Mouse (Mus musculus) ZHBTc4 (cell line): ENCODE data around the gene Gpr39.

ENCODE experiments used
- DNase-seq: peaks from one replicate; pipeline ENCODE4 v3.0.0-alpha.2; 2011; ENCODE audit warnings: low read depth, low spot score

Gene Gpr39

DNA sequence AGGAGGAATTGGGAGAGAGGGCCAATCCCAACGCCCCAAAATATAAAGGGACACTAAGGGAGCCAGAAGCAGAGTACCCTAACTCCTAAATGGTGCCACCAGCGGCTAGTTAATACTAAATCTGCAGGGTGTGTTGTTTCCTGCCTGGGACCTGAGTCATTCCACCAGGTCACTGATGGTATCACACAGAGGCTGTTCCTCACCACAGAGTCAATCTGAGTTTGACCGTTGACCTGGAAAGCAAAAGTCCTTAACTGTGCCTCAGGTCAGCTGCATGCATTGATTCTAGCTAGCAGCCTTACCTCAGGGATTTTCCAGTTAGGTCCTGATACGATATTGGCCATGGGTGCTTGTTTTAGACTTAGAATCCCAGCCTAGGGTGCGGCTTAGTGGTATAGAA lies 17.5 kb downstream of the Gpr39 start:
- DNase-seq = no peak

- DNase-seq = no peak
These were observed 24.4 kb downstream of the Gpr39 start for GRCm38 (mm10) chr1:125701101-125701590.

DNA sequence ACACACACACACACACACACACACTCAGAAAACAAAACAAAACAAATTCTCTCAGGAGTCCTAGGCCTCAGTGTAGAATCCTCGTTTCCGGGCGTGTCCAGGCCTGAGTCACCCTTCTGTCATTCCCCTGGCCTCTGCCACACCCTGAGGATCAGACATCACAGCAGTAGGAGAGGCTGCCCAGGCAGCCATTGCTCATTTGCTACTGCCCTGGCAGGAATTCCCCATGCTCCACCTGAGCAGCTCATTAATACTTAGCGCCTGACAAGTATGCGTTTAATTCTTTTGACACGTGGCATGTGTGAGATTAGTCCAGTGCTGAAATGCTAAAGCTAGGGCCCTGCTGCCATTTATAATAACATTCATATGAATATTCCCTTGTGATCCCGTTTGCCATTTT lies 25.0 kb downstream of the Gpr39 start:
- DNase-seq = peak; percentile 28

- DNase-seq = no peak
These were observed 25.5 kb downstream of the Gpr39 start for GRCm38 (mm10) chr1:125702326-125702725.

DNA sequence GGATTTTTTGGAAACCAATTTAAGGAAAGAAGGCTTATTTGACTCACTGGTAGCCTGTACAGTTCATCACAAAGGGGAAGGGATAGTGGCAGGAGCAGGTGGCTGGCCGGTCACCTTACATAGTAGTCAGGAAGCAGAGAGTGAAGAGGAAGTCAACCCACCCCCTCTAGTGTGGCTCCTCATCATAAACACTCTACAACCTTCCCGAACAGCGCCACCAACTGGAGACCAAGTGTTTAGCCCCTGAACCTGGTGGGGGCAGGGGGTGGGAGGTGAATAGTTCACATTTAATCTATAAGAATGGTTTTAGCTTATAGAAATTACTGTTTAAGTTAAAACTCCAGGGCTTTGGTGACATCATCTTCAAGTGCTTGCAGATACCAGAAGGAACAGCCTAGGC lies 28.6 kb downstream of the Gpr39 start:
- peak; percentile 62 for DNase-seq

GRCm38 (mm10) chr1:125715286-125715685 lies 38.5 kb downstream of the Gpr39 start:
- peak; percentile 85 for DNase-seq

DNA sequence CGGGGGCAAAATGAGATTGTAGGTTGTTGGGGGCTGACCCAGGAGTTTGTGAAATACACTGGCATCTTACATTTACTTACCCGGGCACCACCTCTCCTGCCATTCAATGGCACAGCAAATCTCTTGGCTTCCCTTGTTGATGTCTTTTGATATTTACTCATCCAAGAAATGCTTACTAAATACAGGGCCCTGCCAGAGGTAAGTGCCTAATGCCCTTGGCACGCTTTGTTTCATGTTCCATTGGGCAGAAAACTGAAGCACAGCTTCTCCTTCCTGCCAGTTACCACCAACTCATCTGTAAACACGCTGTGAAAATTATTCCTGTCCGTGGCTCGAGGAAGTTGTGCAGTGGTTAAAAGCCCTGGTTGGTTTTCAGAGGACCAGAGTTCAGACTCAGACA lies 39.4 kb downstream of the Gpr39 start:
- no peak for DNase-seq

- no peak for DNase-seq
These were observed 41.1 kb downstream of the Gpr39 start for GRCm38 (mm10) chr1:125717906-125718305.

GRCm38 (mm10) chr1:125719127-125719526 lies 42.3 kb downstream of the Gpr39 start:
- DNase-seq = no peak

DNA sequence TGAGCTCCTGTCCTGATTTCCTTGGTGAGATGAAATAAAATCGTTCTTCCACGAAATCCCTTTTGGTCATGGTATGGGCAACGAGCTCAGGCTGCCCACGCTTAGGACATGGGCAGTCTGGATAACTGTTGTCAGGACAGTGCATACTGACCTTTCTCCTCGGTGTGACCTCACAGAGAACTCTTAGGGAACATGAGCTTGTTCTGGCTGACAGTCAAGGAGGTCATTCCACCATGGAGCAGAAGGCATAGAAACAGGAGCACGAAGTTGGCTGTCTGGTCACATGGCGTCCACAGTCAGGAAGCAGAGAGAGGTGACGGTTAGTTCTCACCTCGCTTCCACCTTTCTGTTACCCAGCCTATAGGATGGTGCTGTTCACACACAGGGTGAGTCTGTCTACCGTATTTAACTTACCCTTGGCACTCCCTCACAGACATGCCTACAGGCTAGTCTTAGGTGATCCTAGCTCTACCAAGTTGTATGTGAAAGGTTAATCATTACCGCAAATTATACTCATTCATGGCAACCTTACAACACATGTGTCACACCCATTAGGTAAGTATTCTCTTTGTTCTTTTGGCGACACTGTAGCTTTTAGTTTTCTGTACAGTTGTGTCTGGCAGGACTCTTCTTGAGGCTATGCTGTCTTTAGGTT lies 44.4 kb downstream of the Gpr39 start:
- DNase-seq = no peak

GRCm38 (mm10) chr1:125724304-125724703 lies 47.5 kb downstream of the Gpr39 start:
- no peak for DNase-seq

GRCm38 (mm10) chr1:125729025-125729565 lies 52.3 kb downstream of the Gpr39 start:
- DNase-seq = no peak

GRCm38 (mm10) chr1:125729731-125730536 lies 53.1 kb downstream of the Gpr39 start:
- peak; percentile 93 for DNase-seq

- DNase-seq = no peak
These were observed 53.7 kb downstream of the Gpr39 start for GRCm38 (mm10) chr1:125730537-125730880.

DNA sequence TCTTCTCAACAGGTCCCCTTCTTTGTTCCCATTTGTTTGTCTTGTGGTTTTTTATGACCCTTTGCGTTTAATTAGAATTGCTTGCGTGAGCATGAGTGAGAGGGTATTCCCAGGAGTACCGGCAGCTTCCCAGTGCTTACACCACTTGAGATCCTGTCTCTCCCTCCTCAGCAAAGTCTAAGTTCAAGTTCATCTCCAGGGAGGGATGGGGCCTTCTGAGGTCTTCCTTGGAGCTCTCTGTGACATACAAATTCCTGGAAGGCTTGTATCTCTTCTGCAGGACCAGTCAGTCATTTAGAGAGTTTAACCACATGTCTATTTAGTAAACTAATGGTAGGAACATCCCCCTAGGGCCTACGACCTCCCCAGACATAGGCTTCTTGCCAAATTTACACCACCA lies 55.1 kb downstream of the Gpr39 start:
- no peak for DNase-seq

GRCm38 (mm10) chr1:125744766-125745165 lies 68.0 kb downstream of the Gpr39 start:
- peak; percentile 82 for DNase-seq

DNA sequence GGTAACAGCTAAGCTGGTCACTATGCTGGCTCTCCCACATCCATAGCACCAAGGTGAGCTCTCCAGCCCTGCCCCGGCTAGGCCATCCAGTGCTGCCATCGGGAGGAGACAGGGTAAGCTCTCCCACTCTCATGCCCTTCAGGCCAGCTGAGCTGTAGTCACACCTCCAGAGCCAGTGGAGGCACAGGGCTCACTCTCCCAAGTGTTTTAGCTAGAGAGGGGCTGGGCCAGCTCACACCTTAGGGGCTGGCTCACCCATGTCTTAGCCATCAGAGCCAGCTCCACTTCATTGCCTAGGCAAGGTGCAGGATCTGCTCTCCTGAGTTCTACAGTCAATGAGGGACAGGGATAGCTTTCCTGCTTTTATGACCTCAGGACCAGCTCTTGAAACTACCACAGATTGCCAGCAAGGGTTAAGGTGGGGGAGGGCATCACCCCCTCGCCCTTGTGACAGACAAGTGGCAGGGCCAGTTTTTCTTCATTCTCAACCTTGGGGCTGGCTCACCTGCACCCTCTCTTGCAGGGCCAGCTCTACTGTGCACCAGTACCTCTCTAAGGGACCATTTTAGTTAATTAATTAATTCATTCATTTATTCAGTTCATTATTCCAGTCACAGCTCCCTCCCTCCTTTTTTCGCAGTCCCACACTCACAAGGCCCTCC lies 78.7 kb downstream of the Gpr39 start:
- DNase-seq = no peak

DNA sequence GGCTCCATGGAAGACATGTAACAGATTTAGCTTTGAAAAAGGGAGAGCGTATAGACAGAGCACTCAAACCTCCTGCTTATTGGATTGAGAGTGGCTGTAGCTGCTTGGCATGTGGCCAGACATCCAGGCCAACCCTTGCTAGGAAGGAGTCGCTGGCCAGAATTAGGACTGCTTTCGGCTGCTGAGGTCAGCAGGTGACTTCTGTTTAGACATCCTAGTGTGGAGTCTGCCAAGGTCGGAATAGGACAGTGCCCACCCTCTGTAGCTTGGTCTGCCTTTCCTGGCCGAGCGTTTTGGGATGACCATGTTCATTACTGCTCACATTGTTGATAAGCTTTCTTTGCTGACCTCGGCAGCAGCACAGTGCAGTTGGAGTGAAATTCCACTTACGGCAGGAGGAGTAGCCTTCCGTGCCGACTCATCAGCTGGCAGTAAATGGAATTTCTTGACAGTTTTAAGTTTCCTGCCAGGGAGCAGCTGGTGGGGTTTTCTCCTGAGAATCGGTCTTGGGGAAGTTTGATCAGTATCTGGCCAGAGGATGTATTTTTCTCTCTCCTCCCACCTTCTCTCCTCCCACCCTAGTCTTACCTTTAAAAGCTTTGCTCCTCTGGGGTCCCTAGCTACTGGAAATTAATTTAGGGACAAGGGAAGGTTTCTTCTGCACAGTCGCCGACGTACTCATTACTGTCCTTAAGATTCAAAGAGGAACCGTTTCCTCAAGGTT lies 83.3 kb downstream of the Gpr39 start:
- no peak for DNase-seq

GRCm38 (mm10) chr1:125760696-125761025 lies 83.9 kb downstream of the Gpr39 start:
- DNase-seq = no peak

DNA sequence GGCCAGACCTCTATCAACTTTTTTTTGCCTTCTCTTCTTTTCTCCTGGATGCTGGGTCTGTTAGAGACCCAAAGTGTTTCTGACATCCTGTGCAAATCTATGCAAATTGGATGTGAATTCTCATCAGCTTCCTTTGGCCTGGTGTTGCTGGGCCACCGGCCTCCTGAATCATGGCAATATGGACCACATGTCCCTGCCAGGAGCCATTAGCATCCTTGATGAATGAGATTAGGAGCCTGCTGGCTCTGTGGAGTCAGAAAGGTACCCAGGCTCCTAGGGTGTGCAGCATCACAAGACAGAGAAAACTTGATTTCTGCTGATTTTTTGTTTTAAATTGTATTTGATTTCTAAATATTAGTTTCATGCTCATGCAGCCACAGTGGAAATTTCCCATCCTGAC lies 85.3 kb downstream of the Gpr39 start:
- DNase-seq = no peak

- DNase-seq = peak; percentile 47
These were observed 113.0 kb downstream of the Gpr39 start for GRCm38 (mm10) chr1:125789804-125790203.

GRCm38 (mm10) chr1:125800506-125800905 lies 123.7 kb downstream of the Gpr39 start:
- no peak for DNase-seq
